Mouse (Mus musculus) ES-E14 (cell line): ENCODE measurements around the gene Nkpd1. TPM values are rescaled to one million over a fixed set of nuclear protein-coding genes. Genes with fewer than 3 reads are reported as not detected.

Experiments used
- DNase-seq: peaks from one replicate; pipeline ENCODE4 v3.0.0-alpha.2; 2013; ENCODE audit warnings: low read depth, low spot score
- H3K27ac ChIP-seq: 2 replicates; pipeline ENCODE4 v1.5.1; 2012; ENCODE audit warnings: low read depth, mild to moderate bottlenecking, low read length, moderate library complexity, mixed read lengths; ENCODE audit not compliant: poor library complexity, insufficient read depth, severe bottlenecking
- H3K36me3 ChIP-seq: 2 replicates; pipeline ENCODE4 v1.6.1; 2012; ENCODE audit warnings: mild to moderate bottlenecking, low read length, moderate library complexity, mixed read lengths; ENCODE audit not compliant: control insufficient read depth, poor library complexity, insufficient read depth, severe bottlenecking
- H3K4me1 ChIP-seq, 2 experiments: fragments of 150-350 bp in 1 of 2; sonication (generic) in 1 of 2; 2 replicates each; pipeline ENCODE4 v1.6.1; 2012; ENCODE audit warnings: low read length in 2 of 2, mild to moderate bottlenecking in 1 of 2, mixed read lengths in 1 of 2; ENCODE audit not compliant: control insufficient read depth in 2 of 2, insufficient read depth in 2 of 2, poor library complexity in 1 of 2
- H3K4me3 ChIP-seq, 2 experiments: fragments of 150-350 bp in 1 of 2; sonication (generic) in 1 of 2; 2 replicates each; pipeline ENCODE4 v1.5.1; 2012; ENCODE audit warnings: low read length in 2 of 2, low read depth in 1 of 2, mild to moderate bottlenecking in 1 of 2, mixed read lengths in 1 of 2; ENCODE audit not compliant: insufficient read depth in 1 of 2, poor library complexity in 1 of 2, severe bottlenecking in 1 of 2
- H3K9ac ChIP-seq: 2 replicates; pipeline ENCODE4 v1.6.1; 2012; ENCODE audit warnings: low read depth, mild to moderate bottlenecking, low read length, mixed read lengths; ENCODE audit not compliant: poor library complexity, insufficient read depth, severe bottlenecking
- H3K9me3 ChIP-seq: fragments of 150-350 bp; sonication (generic); 2 replicates; pipeline ENCODE4 v1.6.1; 2012; ENCODE audit warnings: low read depth, mild to moderate bottlenecking, low read length; ENCODE audit not compliant: control insufficient read depth, insufficient read depth
- CHD2 ChIP-seq: IDR thresholded peaks from 2 replicates; pipeline ENCODE4 v1.6.1; 2014; ENCODE audit warnings: mild to moderate bottlenecking, low read depth, low read length, inconsistent platforms
- HCFC1 ChIP-seq: IDR thresholded peaks from 2 replicates; pipeline ENCODE4 v1.6.1; 2012; ENCODE audit warnings: low read length, inconsistent platforms, borderline replicate concordance; ENCODE audit not compliant: insufficient read depth
- MAFK ChIP-seq: IDR thresholded peaks from 2 replicates; pipeline ENCODE4 v1.6.1; 2014; ENCODE audit warnings: mild to moderate bottlenecking, low read depth, low read length, inconsistent platforms; ENCODE audit not compliant: insufficient read depth
- ZC3H11A ChIP-seq: IDR thresholded peaks from 2 replicates; pipeline ENCODE4 v1.6.1; 2012; ENCODE audit warnings: low read depth, mild to moderate bottlenecking, inconsistent platforms, low read length, borderline replicate concordance
- ZNF384 ChIP-seq: IDR thresholded peaks from 2 replicates; pipeline ENCODE4 v1.6.1; 2012; ENCODE audit warnings: low read depth, low read length, inconsistent platforms
- in situ Hi-C, 2 experiments: fragments of 600-800 bp; cut with MboI; formaldehyde crosslinking; loops; one replicate each; pipeline ENCODE4 v1.15.1; 2025; ENCODE audit warnings: low sequenced_read_pairs in 2 of 2, inconsistent platforms in 1 of 2; ENCODE audit not compliant: unreplicated experiment in 2 of 2
- total RNA-seq: library from RNA; depleted of rRNA; stranded (reverse); fragments of 300-350 nt; gene quantifications from 2 replicates; pipeline ENCODE4 v1.2.3, GENCODE M21; 2012

Nkpd1 gene
- total RNA-seq, 1 experiment, result 0.54 TPM

DNA sequence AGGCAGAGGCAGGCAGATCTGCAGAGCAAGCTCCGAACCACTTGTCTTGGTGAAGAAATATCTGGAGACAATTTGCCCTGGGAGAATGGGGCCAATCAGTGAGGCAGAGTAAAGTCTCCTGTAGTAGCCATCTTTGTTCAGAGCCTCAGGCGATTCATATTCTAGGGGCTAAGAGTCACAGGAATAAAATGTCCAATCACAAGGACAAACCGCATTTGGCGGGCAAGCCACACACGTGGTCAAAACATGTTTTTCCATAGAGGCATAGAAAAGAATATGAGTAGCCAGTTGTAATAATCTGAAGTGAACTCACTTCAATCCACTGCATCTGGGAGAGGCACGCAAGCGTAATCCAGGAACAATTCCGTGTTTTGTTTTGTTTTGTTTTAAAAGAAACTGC, 34.4 kb upstream of the Nkpd1 start:
- H3K9me3 ChIP-seq, result no peaks in the 10 kb centered on the region
- no peak overlapping the region for H3K4me3 ChIP-seq
- no peak overlapping the region for H3K27ac ChIP-seq
- no peak for TF ChIP-seq ZNF384
- TF ChIP-seq HCFC1, result no peak
- TF ChIP-seq MAFK, result no peak
- no peak for TF ChIP-seq ZC3H11A
- TF ChIP-seq CHD2, result no peak
- 0 out of 4 replicates have a peak, but pooled peaks cover 0 to 5% of the 10 kb centered on the region in 2 experiments for H3K4me1 ChIP-seq
- in situ Hi-C loops, result no loop called here
- no peak for DNase-seq
- no peak overlapping the region for H3K9ac ChIP-seq
- no peaks in the 10 kb centered on the region for H3K36me3 ChIP-seq

DNA sequence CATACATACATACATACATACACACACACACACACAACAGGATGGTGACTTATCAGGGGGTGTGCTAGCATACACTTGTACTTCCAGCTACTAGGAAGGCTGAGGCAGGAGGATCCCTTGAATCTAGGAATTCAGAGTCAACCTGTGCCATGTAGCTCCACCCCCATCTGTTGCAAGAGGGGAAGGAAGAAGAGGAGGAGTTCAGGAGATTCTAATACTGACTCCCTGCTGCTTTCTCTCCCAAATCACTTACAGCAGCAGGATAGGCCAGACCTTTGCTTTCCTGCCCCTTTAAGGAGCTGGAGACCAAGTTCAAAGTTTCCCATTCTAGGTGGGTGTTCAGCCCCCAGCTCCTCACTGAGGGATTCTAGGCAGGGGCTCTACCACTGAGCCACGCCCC, 32.1 kb upstream of the Nkpd1 start:
- Histone ChIP-seq H3K9ac (no peak overlapping the region), H3K27ac (no peak overlapping the region), H3K4me1 (0 out of 4 replicates have a peak, but pooled peaks cover 0 to 5% of the 10 kb centered on the region in 2 experiments), H3K4me3 (no peak overlapping the region), H3K9me3 (no peaks in the 10 kb centered on the region), H3K36me3 (no peaks in the 10 kb centered on the region)
- no peak for DNase-seq
- in situ Hi-C loops, result no loop called here
- TF ChIP-seq HCFC1, result no peak
- TF ChIP-seq MAFK, result no peak
- TF ChIP-seq CHD2, result no peak
- TF ChIP-seq ZNF384, result no peak
- TF ChIP-seq ZC3H11A, result no peak

DNA sequence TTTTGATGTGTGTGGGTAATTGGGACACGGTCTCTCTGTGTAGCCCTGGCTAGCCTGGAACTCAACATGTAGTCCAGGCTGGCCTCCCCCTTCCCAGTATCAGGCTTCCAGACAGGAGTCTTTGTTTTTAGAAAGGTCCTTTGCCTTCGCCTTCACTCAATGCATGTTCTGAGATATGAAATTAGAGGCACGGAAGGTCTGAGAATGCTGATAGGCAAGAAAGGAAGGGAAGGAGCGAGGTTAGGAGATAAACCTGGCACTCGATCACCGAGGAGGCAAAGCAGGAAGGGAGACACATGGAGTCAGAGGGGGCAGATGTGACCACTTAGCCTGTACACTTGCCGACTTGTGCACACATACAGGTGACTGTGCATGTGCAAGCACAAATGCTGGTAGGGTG, 31.1 kb upstream of the Nkpd1 start:
- H3K36me3 ChIP-seq, result no peaks in the 10 kb centered on the region
- H3K4me3 ChIP-seq, result no peak overlapping the region
- in situ Hi-C loops, result no loop called here
- H3K4me1 ChIP-seq, result 0 out of 4 replicates have a peak, but pooled peaks cover 0 to 5% of the 10 kb centered on the region in 2 experiments
- H3K9me3 ChIP-seq, result no peaks in the 10 kb centered on the region
- DNase-seq, result no peak
- no peak for TF ChIP-seq MAFK
- no peak for TF ChIP-seq HCFC1
- no peak for TF ChIP-seq ZNF384
- no peak for TF ChIP-seq CHD2
- TF ChIP-seq ZC3H11A, result no peak
- H3K27ac ChIP-seq, result no peak overlapping the region
- no peak overlapping the region for H3K9ac ChIP-seq

DNA sequence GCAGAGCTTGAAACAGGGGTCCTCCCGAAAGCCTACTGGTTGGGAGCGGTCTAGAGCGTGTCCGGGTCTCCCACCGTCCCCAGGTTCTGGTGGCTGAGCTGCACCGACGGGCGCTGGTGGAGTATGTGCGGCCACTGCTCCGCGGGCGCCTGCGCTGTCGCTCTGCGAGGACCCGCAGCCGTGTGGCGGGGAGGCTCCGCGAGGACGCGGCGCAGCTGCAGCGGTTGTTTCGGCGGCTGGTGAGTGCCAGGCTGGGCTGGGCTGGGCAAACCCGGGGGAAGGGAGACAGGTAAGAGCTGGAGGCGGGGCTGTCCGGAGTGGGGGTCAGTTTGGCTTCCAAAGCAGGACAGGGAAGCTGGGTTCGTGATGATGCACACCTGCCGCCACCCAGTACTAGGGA, 28.1 kb upstream of the Nkpd1 start:
- DNase-seq, result no peak
- H3K4me1 ChIP-seq, result peaks cover 0 to 2% of the 10 kb centered on the region in 2 experiments; a peak in 1 of 4 replicates
- no peaks in the 10 kb centered on the region for H3K36me3 ChIP-seq
- H3K4me3 ChIP-seq, result peak overlapping the region; percentile 61 to 65
- TF ChIP-seq ZC3H11A (no peak), CHD2 (no peak), ZNF384 (no peak), HCFC1 (no peak)
- H3K27ac ChIP-seq, result no peak overlapping the region
- H3K9me3 ChIP-seq, result no peaks in the 10 kb centered on the region
- peak overlapping the region; percentile 24 for H3K9ac ChIP-seq
- in situ Hi-C loops, result no loop called here

GRCm38 (mm10) chr7:19491731-19492130, 25.9 kb upstream of the Nkpd1 start:
- TF ChIP-seq ZC3H11A (no peak), CHD2 (no peak), HCFC1 (no peak), MAFK (no peak), ZNF384 (no peak)
- H3K4me3 ChIP-seq, result peak overlapping the region; percentile 50 to 58
- no peak overlapping the region for H3K27ac ChIP-seq
- in situ Hi-C loops, result no loop called here
- no peak for DNase-seq
- H3K9ac ChIP-seq, result peak overlapping the region; percentile 20; the same call in 1 of the 2 replicates
- H3K36me3 ChIP-seq, result no peaks in the 10 kb centered on the region
- H3K4me1 ChIP-seq, result peaks cover 0 to 10% of the 10 kb centered on the region in 2 experiments; a peak in 3 of 4 replicates
- no peaks in the 10 kb centered on the region for H3K9me3 ChIP-seq
